Comparison of ENCODE assay signal across 8 mouse cellular contexts in genomic region chr11:82952612-82953542, GRCm38 (mm10). TPM values are rescaled to one million over a fixed set of nuclear protein-coding genes. Genes with fewer than 3 reads are reported as not detected.
A peak's percentile ranks its signal among the peaks of the same experiment; 100 is the strongest.
DNase-seq lines count a peak whose midpoint lies in the region; ATAC-seq and TF ChIP-seq lines count a peak whose summit lies in the region.

No protein-coding gene starts in this region.

- peaks cover 11 to 19% of the 10 kb centered on the region in 2 experiments for H3K4me1 ChIP-seq in heart, embryonic 14.5 days (ENCODE audit: control insufficient read depth in 2 of 2, insufficient read depth in 2 of 2, low read length in 2 of 2)
- H3K4me1 ChIP-seq in liver, postnatal 0 days (ENCODE audit: insufficient read depth) = peaks cover 9% of the 10 kb centered on the region; the same call in 1 of the 2 replicates

- no peak for ATAC-seq in heart, embryonic 14.5 days (ENCODE audit: insufficient number of reproducible peaks, insufficient read depth, low FRiP score, low read depth)
- ATAC-seq in liver, postnatal 0 days = peak; percentile 70

- H3K4me2 ChIP-seq in heart, embryonic 14.5 days (ENCODE audit: low read length) = peak overlapping the region; percentile 71
- H3K4me2 ChIP-seq in liver, postnatal 0 days (ENCODE audit: low read depth, low read length) = peak overlapping the region; percentile 57

- H3K27me3 ChIP-seq in heart, embryonic 14.5 days (ENCODE audit: control insufficient read depth, insufficient read depth, low read length) = peaks cover 8% of the 10 kb centered on the region
- peaks cover 40% of the 10 kb centered on the region for H3K27me3 ChIP-seq in liver, postnatal 0 days (ENCODE audit: insufficient read depth, low read length)

- no peaks in the 10 kb centered on the region for H3K9me3 ChIP-seq in heart, embryonic 14.5 days (ENCODE audit: control insufficient read depth, low read length)
- no peaks in the 10 kb centered on the region for H3K9me3 ChIP-seq in liver, postnatal 0 days (ENCODE audit: low read length)

- H3K4me3 ChIP-seq in gastrocnemius, adult 2 months = peak overlapping the region; percentile 82
- peak overlapping the region; percentile 39 to 40 for H3K4me3 ChIP-seq in heart, embryonic 14.5 days (ENCODE audit: control insufficient read depth in 1 of 2, insufficient read depth in 1 of 2, low read depth in 1 of 2, low read length in 2 of 2)
- peak overlapping the region; percentile 44 for H3K4me3 ChIP-seq in liver, postnatal 0 days (ENCODE audit: low read depth, low read length)

- 55% methylated on average over 9 of the region's 9 CpGs for WGBS in heart, embryonic 14.5 days
- 23% methylated on average over 9 of the region's 9 CpGs for WGBS in liver, postnatal 0 days (ENCODE audit: insufficient replicate concordance)

- DNase-seq in gastrocnemius, adult 2 months = no peak
- no peak for DNase-seq in gastrocnemius, postnatal 36 days
- DNase-seq in liver, postnatal 0 days = peak; percentile 45
- DNase-seq in spleen, postnatal 14 days (ENCODE audit: low spot score in 2 of 2) = peak; percentile 11 to 25
- no peak for DNase-seq in cerebellum, postnatal 10 days
- DNase-seq in cerebellum, adult 9-11 months = no peak
- DNase-seq in adrenal gland, adult 2 months = no peak

- no peak for TF ChIP-seq EP300 in liver, postnatal 0 days (IDR thresholded peaks at IDR 0.05; ENCODE audit: low read depth)

- H3K27ac ChIP-seq in gastrocnemius, adult 2 months = peak overlapping the region; percentile 93
- H3K27ac ChIP-seq in heart, embryonic 14.5 days (replicated peaks in 1 of 2; ENCODE audit: control insufficient read depth in 1 of 2, insufficient read depth in 1 of 2, low read depth in 2 of 2, low read length in 2 of 2) = peak overlapping the region; percentile 14 to 38; a peak in 3 of 4 replicates
- H3K27ac ChIP-seq in liver, postnatal 0 days (ENCODE audit: low read depth) = peak overlapping the region; percentile 72

- peak overlapping the region; percentile 62; the same call in 1 of the 2 replicates for H3K9ac ChIP-seq in heart, embryonic 14.5 days (ENCODE audit: low read length)
- peak overlapping the region; percentile 31; the same call in 1 of the 2 replicates for H3K9ac ChIP-seq in liver, postnatal 0 days (replicated peaks)

- no peak for TF ChIP-seq CTCF in gastrocnemius, adult 2 months (IDR thresholded peaks at IDR 0.05)
- TF ChIP-seq CTCF in liver, postnatal 0 days (IDR thresholded peaks at IDR 0.05; ENCODE audit: low read depth) = no peak

- H3K36me3 ChIP-seq in heart, embryonic 14.5 days (ENCODE audit: control insufficient read depth, insufficient read depth, low read length) = no peaks in the 10 kb centered on the region
- H3K36me3 ChIP-seq in liver, postnatal 0 days (replicated peaks; ENCODE audit: insufficient read depth, low read length) = no peaks in the 10 kb centered on the region

- intact Hi-C loops in gastrocnemius, adult 2 months (cut with DNase I) = no loop called here
- intact Hi-C loops in gastrocnemius, postnatal 36 days (cut with DNase I) = no loop called here

RNA-seq across cellular contexts. Expression of gene Slfn5, which starts 1.7 kb away (rescaled TPM):
- total RNA-seq in gastrocnemius, adult 2 months (2021) = 10 to 100 TPM; 12.2 to 24.1 TPM
- total RNA-seq in gastrocnemius, postnatal 36 days (2021) = 10 to 100 TPM; 20.4 to 20.5 TPM
- polyA plus RNA-seq in heart, embryonic 14.5 days (2014; fragmentation: Nextera tagmentation; extraction: Ambion mirVana) = 6.2 and 6.8 TPM in 2 replicates
- 4.5 and 5.1 TPM in 2 replicates for polyA plus RNA-seq in liver, postnatal 0 days (2015; fragmentation: Nextera tagmentation; extraction: Ambion mirVana)
- 10 to 100 TPM; 28.3 to 32.7 TPM for total RNA-seq in adrenal gland, adult 2 months (2021)
- polyA plus RNA-seq in adrenal gland, adult 2 months (2012; rRNA removed) = 2.2 and 2.3 TPM in 2 replicates

RNA-seq across cellular contexts. Expression of gene Slfn9, which starts 38.8 kb away (rescaled TPM):
- under 1 TPM; 0.13 to 0.28 TPM for total RNA-seq in gastrocnemius, adult 2 months (2021)
- under 1 TPM; 0.33 to 0.42 TPM for total RNA-seq in gastrocnemius, postnatal 36 days (2021)
- 12.4 and 13.8 TPM in 2 replicates for polyA plus RNA-seq in heart, embryonic 14.5 days (2014; fragmentation: Nextera tagmentation; extraction: Ambion mirVana)
- polyA plus RNA-seq in liver, postnatal 0 days (2015; fragmentation: Nextera tagmentation; extraction: Ambion mirVana) = 1.8 and 2.2 TPM in 2 replicates
- 1 to 10 TPM; 5.3 to 7.5 TPM for total RNA-seq in adrenal gland, adult 2 months (2021)
- 0.91 and 1.2 TPM in 2 replicates for polyA plus RNA-seq in adrenal gland, adult 2 months (2012; rRNA removed)

RNA-seq across cellular contexts. Expression of gene Unc45b, which starts 42.5 kb away (rescaled TPM):
- total RNA-seq in gastrocnemius, adult 2 months (2021) = 100 to 1,000 TPM; 169 to 206 TPM
- total RNA-seq in gastrocnemius, postnatal 36 days (2021) = 100 to 1,000 TPM; 158 to 168 TPM
- polyA plus RNA-seq in heart, embryonic 14.5 days (2014; fragmentation: Nextera tagmentation; extraction: Ambion mirVana) = 206 and 211 TPM in 2 replicates
- 1.6 TPM in 2 replicates for polyA plus RNA-seq in liver, postnatal 0 days (2015; fragmentation: Nextera tagmentation; extraction: Ambion mirVana)
- total RNA-seq in adrenal gland, adult 2 months (2021) = 10 to 100 TPM in 1 of 2 experiments, 1 to 10 TPM in 1; 5.2 to 14.3 TPM
- 4.6 and 5.7 TPM in 2 replicates for polyA plus RNA-seq in adrenal gland, adult 2 months (2012; rRNA removed)

RNA-seq across cellular contexts. Expression of gene Nle1, which starts 44.7 kb away (rescaled TPM):
- 10 to 100 TPM; 11.4 to 15.1 TPM for total RNA-seq in gastrocnemius, adult 2 months (2021)
- total RNA-seq in gastrocnemius, postnatal 36 days (2021) = 10 to 100 TPM in 1 of 2 experiments, 1 to 10 TPM in 1; 9.1 to 10.5 TPM
- polyA plus RNA-seq in heart, embryonic 14.5 days (2014; fragmentation: Nextera tagmentation; extraction: Ambion mirVana) = 18.8 and 19.0 TPM in 2 replicates
- 9.1 and 9.2 TPM in 2 replicates for polyA plus RNA-seq in liver, postnatal 0 days (2015; fragmentation: Nextera tagmentation; extraction: Ambion mirVana)
- 10 to 100 TPM; 16.6 to 17.0 TPM for total RNA-seq in adrenal gland, adult 2 months (2021)
- 33.1 and 34.4 TPM in 2 replicates for polyA plus RNA-seq in adrenal gland, adult 2 months (2012; rRNA removed)

Comparison
In these comparisons a context has a peak if more than half of its experiments do, and no peak if none do; other contexts are left out.
1. DNase-seq: peak in liver, postnatal 0 days (single experiment) and spleen, postnatal 14 days (2 of 2); none in gastrocnemius, adult 2 months (single experiment), gastrocnemius, postnatal 36 days (0 of 2), cerebellum, postnatal 10 days (0 of 2), cerebellum, adult 9-11 months (single experiment) and adrenal gland, adult 2 months (single experiment).
2. H3K27ac ChIP-seq: peak in every context shown above with its lines; median percentile 93 in gastrocnemius, adult 2 months; 72 in liver, postnatal 0 days; 26 in heart, embryonic 14.5 days.
3. RNA of gene Slfn9, which starts 38.8 kb away (total RNA-seq): 5.3 to 7.5 TPM in adrenal gland, adult 2 months; 0.33 to 0.42 TPM in gastrocnemius, postnatal 36 days and 0.13 to 0.28 TPM in gastrocnemius, adult 2 months; every median in the first group is over 4 times any median in the second.
4. RNA of gene Unc45b, which starts 42.5 kb away (total RNA-seq): 169 to 206 TPM in gastrocnemius, adult 2 months and 158 to 168 TPM in gastrocnemius, postnatal 36 days; 5.2 to 14.3 TPM in adrenal gland, adult 2 months; every median in the first group is over 10 times any median in the second.
5. Peak in every context shown above with its lines, with median percentiles within 50 percentile points of each other: H3K4me3 ChIP-seq.